Mouse (Mus musculus): ENCODE data around the gene Itga4.

Itga4 gene

GRCm38 (mm10) chr2:79267181-79267580, 12.0 kb downstream of the Itga4 start:
- DNase-seq: no peak

- no peak for DNase-seq
Measured at GRCm38 (mm10) chr2:79268863-79269262, 13.6 kb downstream of the Itga4 start.

- DNase-seq: no peak
Measured at GRCm38 (mm10) chr2:79270034-79270535, 14.9 kb downstream of the Itga4 start.

- no peak for DNase-seq
Measured at GRCm38 (mm10) chr2:79271838-79272237, 16.6 kb downstream of the Itga4 start.

- no peak for DNase-seq
Measured at GRCm38 (mm10) chr2:79278581-79278980, 23.4 kb downstream of the Itga4 start.

GRCm38 (mm10) chr2:79284206-79284605, 29.0 kb downstream of the Itga4 start:
- no peak for DNase-seq

- DNase-seq: no peak
Measured at GRCm38 (mm10) chr2:79290149-79290548, 34.9 kb downstream of the Itga4 start.

GRCm38 (mm10) chr2:79291922-79292321, 36.7 kb downstream of the Itga4 start:
- DNase-seq: no peak

GRCm38 (mm10) chr2:79292431-79292830, 37.2 kb downstream of the Itga4 start:
- DNase-seq: no peak

GRCm38 (mm10) chr2:79302398-79302797, 47.2 kb downstream of the Itga4 start:
- DNase-seq: no peak

GRCm38 (mm10) chr2:79307549-79307948, 52.3 kb downstream of the Itga4 start:
- no peak for DNase-seq

GRCm38 (mm10) chr2:79309454-79310118, 54.4 kb downstream of the Itga4 start:
- no peak for DNase-seq

GRCm38 (mm10) chr2:79312499-79312898, 57.3 kb downstream of the Itga4 start:
- no peak for DNase-seq

- DNase-seq: no peak
Measured at GRCm38 (mm10) chr2:79315108-79315507, 59.9 kb downstream of the Itga4 start.

GRCm38 (mm10) chr2:79316182-79316880, 61.1 kb downstream of the Itga4 start:
- no peak for DNase-seq

- DNase-seq: no peak
Measured at GRCm38 (mm10) chr2:79328079-79328478, 72.9 kb downstream of the Itga4 start.

GRCm38 (mm10) chr2:79334661-79335060, 79.4 kb downstream of the Itga4 start:
- DNase-seq: no peak

GRCm38 (mm10) chr2:79336141-79336540, 80.9 kb downstream of the Itga4 start:
- no peak for DNase-seq

GRCm38 (mm10) chr2:79339003-79339402, 83.8 kb downstream of the Itga4 start:
- DNase-seq: no peak

- DNase-seq: no peak
Measured at GRCm38 (mm10) chr2:79343115-79343514, 87.9 kb downstream of the Itga4 start.

GRCm38 (mm10) chr2:79351179-79352099, 96.2 kb downstream of the Itga4 start:
- DNase-seq: no peak

GRCm38 (mm10) chr2:79352100-79352802, 97.0 kb downstream of the Itga4 start:
- no peak for DNase-seq

GRCm38 (mm10) chr2:79354773-79355172, 99.5 kb downstream of the Itga4 start:
- DNase-seq: no peak

Measured in liver (tissue).